Mouse (Mus musculus) CH12.LX (cell line): ENCODE data around the gene Sh2d6.

Experiments used
- EP300 ChIP-seq: IDR thresholded peaks from 2 replicates; pipeline ENCODE4 v1.6.1; 2011; ENCODE audit warnings: low read length, improper control_type of control experiment
- NELFE ChIP-seq: IDR thresholded peaks from 2 replicates; pipeline ENCODE4 v1.6.1; 2011; ENCODE audit warnings: low read depth, low read length, improper control_type of control experiment

DNA sequence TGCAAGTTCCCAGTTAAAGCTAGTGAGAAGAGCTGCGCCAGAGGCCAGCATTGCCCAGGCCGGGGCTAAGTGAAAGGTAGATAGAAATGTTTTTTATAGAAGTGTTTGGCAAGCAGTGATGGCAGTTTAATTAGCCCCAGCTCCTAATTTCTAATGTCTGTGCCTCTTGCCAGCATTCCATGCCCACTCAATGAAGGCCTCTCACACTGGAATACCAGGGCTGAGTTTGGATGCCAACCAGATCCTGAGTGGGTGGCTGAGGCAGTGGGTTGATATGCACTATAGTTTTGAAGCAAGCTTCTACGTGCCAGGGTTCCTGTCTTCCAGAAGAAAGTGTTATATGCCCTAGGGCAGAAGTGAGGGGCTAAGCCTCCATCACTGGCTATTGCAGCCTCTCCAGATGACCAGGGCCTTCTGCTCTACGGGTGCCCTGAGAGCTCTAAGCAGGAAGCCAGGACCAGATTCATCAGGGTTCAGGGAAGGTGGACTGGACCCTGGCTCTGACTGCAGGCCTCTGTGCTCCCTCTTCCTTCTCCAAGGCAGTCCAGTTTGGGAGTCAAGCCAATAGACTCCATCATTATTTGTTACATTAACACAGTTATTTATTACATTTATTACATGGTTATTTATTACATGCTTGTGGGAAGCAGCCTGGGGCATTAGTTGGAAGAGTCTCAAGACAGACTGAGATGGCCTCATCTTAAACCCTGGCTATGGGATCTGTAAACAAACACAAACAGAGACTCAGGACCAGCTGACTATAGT lies 46.1 kb downstream of the Sh2d6 start:
- TF ChIP-seq NELFE (no peak), EP300 (no peak)
